Mouse (Mus musculus) liver, postnatal 0 days (tissue): ENCODE data around the gene Ostc. TPM values are rescaled to one million over a fixed set of nuclear protein-coding genes. Genes with fewer than 3 reads are reported as not detected.
A peak's percentile ranks its signal among the peaks of the same experiment; 100 is the strongest.

ENCODE experiments used
- ATAC-seq: fragments of 200-750 bp; cut with Nextera tagmentation; 2 replicates; pipeline ENCODE4 v1.8.0; 2017; ENCODE audit warnings: mild to moderate bottlenecking, moderate library complexity
- DNase-seq: peaks from one replicate; pipeline ENCODE4 v3.0.0-alpha.2; 2016
- H3K27ac ChIP-seq: fragments of 300-500 bp; sonication (generic); 2 replicates; pipeline ENCODE4 v1.5.1; 2014; ENCODE audit warnings: antibody characterized with exemption, moderate library complexity, mild to moderate bottlenecking, low read depth
- H3K27me3 ChIP-seq: fragments of 300-500 bp; sonication (generic); 2 replicates; pipeline ENCODE4 v1.6.1; 2014; ENCODE audit warnings: low read length, control low read depth, mixed read lengths; ENCODE audit not compliant: insufficient read depth
- H3K36me3 ChIP-seq: fragments of 300-500 bp; sonication (generic); replicated peaks from 2 replicates; pipeline ENCODE4 v1.6.1; 2014; ENCODE audit warnings: mild to moderate bottlenecking, control low read depth, low read length, moderate library complexity, mixed read lengths; ENCODE audit not compliant: insufficient read depth
- H3K4me1 ChIP-seq: fragments of 300-500 bp; sonication (generic); 2 replicates; pipeline ENCODE4 v1.6.1; 2014; ENCODE audit warnings: antibody characterized with exemption, mild to moderate bottlenecking, control low read depth; ENCODE audit not compliant: insufficient read depth
- H3K4me2 ChIP-seq: fragments of 300-500 bp; sonication (generic); 2 replicates; pipeline ENCODE4 v1.6.1; 2014; ENCODE audit warnings: low read depth, mild to moderate bottlenecking, low read length, moderate library complexity, mixed read lengths
- H3K4me3 ChIP-seq: fragments of 300-500 bp; sonication (generic); 2 replicates; pipeline ENCODE4 v1.5.1; 2014; ENCODE audit warnings: low read depth, low read length
- H3K9ac ChIP-seq: fragments of 300-500 bp; sonication (generic); replicated peaks from 2 replicates; pipeline ENCODE4 v1.6.1; 2014; ENCODE audit warnings: mild to moderate bottlenecking, moderate library complexity
- H3K9me3 ChIP-seq: fragments of 300-500 bp; sonication (generic); 2 replicates; pipeline ENCODE4 v1.6.1; 2016; ENCODE audit warnings: mild to moderate bottlenecking, control low read depth, low read length, mixed read lengths
- CTCF ChIP-seq: sonication (generic); IDR thresholded peaks from 2 replicates; pipeline ENCODE4 v1.5.1; 2016; ENCODE audit warnings: antibody characterized with exemption, low read depth
- EP300 ChIP-seq: IDR thresholded peaks from 2 replicates; pipeline ENCODE4 v1.6.1; 2016; ENCODE audit warnings: antibody characterized with exemption, low read depth, mild to moderate bottlenecking
- WGBS: fragments of 180-500 bp; shearing (Covaris S2); extraction: QIAGEN DNeasy Blood & Tissue Kit; methylation state at CpG from one replicate; pipeline ENCODE4 v1.1.7; 2014; ENCODE audit not compliant: insufficient replicate concordance; 5-methylcytosine and 5-hydroxymethylcytosine counted together
- polyA plus RNA-seq: library from polyadenylated mRNA; unstranded; fragments of >200 nt; fragmentation: Nextera tagmentation; extraction: Ambion mirVana; gene quantifications from 2 replicates; pipeline ENCODE4 v1.2.1, GENCODE M21; 2015

The Ostc gene
- polyA plus RNA-seq, 1 experiment from 2014 or later, result 171 TPM

GRCm38 (mm10) chr3:130725718-130726117 lies 16.5 kb upstream of the Ostc start:
- H3K4me3 ChIP-seq, result no peak overlapping the region
- DNase-seq (no peak), ATAC-seq (no peak)
- H3K4me2 ChIP-seq, result no peak overlapping the region
- H3K36me3 ChIP-seq, result peaks cover 40% of the 10 kb centered on the region
- peaks cover 15% of the 10 kb centered on the region for H3K4me1 ChIP-seq
- TF ChIP-seq EP300 (no peak), CTCF (no peak)
- no peaks in the 10 kb centered on the region for H3K9me3 ChIP-seq
- H3K9ac ChIP-seq, result no peak overlapping the region
- 83% methylated on average over 2 of the region's 2 CpGs for WGBS
- H3K27me3 ChIP-seq, result no peaks in the 10 kb centered on the region
- no peak overlapping the region for H3K27ac ChIP-seq

GRCm38 (mm10) chr3:130722733-130723478 lies 13.7 kb upstream of the Ostc start:
- no peak for DNase-seq
- Histone ChIP-seq H3K9me3 (no peaks in the 10 kb centered on the region), H3K4me3 (no peak overlapping the region), H3K9ac (no peak overlapping the region), H3K27me3 (no peaks in the 10 kb centered on the region), H3K36me3 (peaks cover 29% of the 10 kb centered on the region), H3K4me1 (0 out of 2 replicates have a peak, but pooled peaks cover under 1% of the 10 kb centered on the region), H3K27ac (no peak overlapping the region), H3K4me2 (no peak overlapping the region)
- WGBS, result 77% methylated on average over 11 of the region's 11 CpGs
- ATAC-seq, result no peak
- TF ChIP-seq CTCF, result no peak
- no peak for TF ChIP-seq EP300

GRCm38 (mm10) chr3:130720225-130720624 lies 11.0 kb upstream of the Ostc start:
- no peak overlapping the region for H3K9ac ChIP-seq
- H3K4me3 ChIP-seq, result no peak overlapping the region
- DNase-seq, result no peak
- no peaks in the 10 kb centered on the region for H3K9me3 ChIP-seq
- H3K4me1 ChIP-seq, result no peaks in the 10 kb centered on the region
- no peak overlapping the region for H3K4me2 ChIP-seq
- H3K36me3 ChIP-seq, result peaks cover 3% of the 10 kb centered on the region; the same call in 1 of the 2 replicates
- TF ChIP-seq EP300, result no peak
- no peak for TF ChIP-seq CTCF
- no peak for ATAC-seq
- 53% methylated on average over 4 of the region's 4 CpGs for WGBS
- H3K27ac ChIP-seq, result no peak overlapping the region
- no peaks in the 10 kb centered on the region for H3K27me3 ChIP-seq

- DNase-seq, result no peak
- no peak for ATAC-seq
- no peak overlapping the region for H3K4me2 ChIP-seq
- no peaks in the 10 kb centered on the region for H3K27me3 ChIP-seq
- TF ChIP-seq EP300 (no peak), CTCF (no peak)
- WGBS, result 81% methylated on average over 4 of the region's 4 CpGs
- no peak overlapping the region for H3K9ac ChIP-seq
- H3K4me3 ChIP-seq, result no peak overlapping the region
- H3K27ac ChIP-seq, result no peak overlapping the region
- no peaks in the 10 kb centered on the region for H3K36me3 ChIP-seq
- H3K9me3 ChIP-seq, result no peaks in the 10 kb centered on the region
- no peaks in the 10 kb centered on the region for H3K4me1 ChIP-seq
These were observed 9.6 kb upstream of the Ostc start for GRCm38 (mm10) chr3:130718871-130719270.

- no peaks in the 10 kb centered on the region for H3K9me3 ChIP-seq
- no peak overlapping the region for H3K4me2 ChIP-seq
- ATAC-seq (no peak), DNase-seq (no peak)
- no peak overlapping the region for H3K4me3 ChIP-seq
- WGBS, result 81% methylated on average over 7 of the region's 7 CpGs
- no peak overlapping the region for H3K9ac ChIP-seq
- no peaks in the 10 kb centered on the region for H3K36me3 ChIP-seq
- no peaks in the 10 kb centered on the region for H3K27me3 ChIP-seq
- no peaks in the 10 kb centered on the region for H3K4me1 ChIP-seq
- H3K27ac ChIP-seq, result no peak overlapping the region
- TF ChIP-seq EP300 (no peak), CTCF (no peak)
These were observed 7.3 kb upstream of the Ostc start for GRCm38 (mm10) chr3:130716555-130716954.

GRCm38 (mm10) chr3:130714775-130715568 lies 5.7 kb upstream of the Ostc start:
- H3K9me3 ChIP-seq, result no peaks in the 10 kb centered on the region
- no peaks in the 10 kb centered on the region for H3K4me1 ChIP-seq
- WGBS, result 10% methylated on average over 22 of the region's 22 CpGs
- H3K4me3 ChIP-seq, result peak overlapping the region; percentile 50
- peak; percentile 81 for TF ChIP-seq CTCF
- no peak for TF ChIP-seq EP300
- H3K36me3 ChIP-seq, result no peaks in the 10 kb centered on the region
- peak overlapping the region; percentile 58; the same call in 1 of the 2 replicates for H3K27ac ChIP-seq
- H3K27me3 ChIP-seq, result no peaks in the 10 kb centered on the region
- H3K9ac ChIP-seq, result peak overlapping the region; percentile 50; the same call in 1 of the 2 replicates
- ATAC-seq, result peak; percentile 67
- H3K4me2 ChIP-seq, result peak overlapping the region; percentile 74
- peak; percentile 70 for DNase-seq
